Mouse (Mus musculus): ENCODE measurements around the gene Gpr157. TPM values are rescaled to one million over a fixed set of nuclear protein-coding genes. Genes with fewer than 3 reads are reported as not detected.
A peak's percentile ranks its signal among the peaks of the same experiment; 100 is the strongest.
"Not testable (repeated sequence)": the region's sequence is repeated elsewhere in the genome, so short reads cannot be mapped to it uniquely, and the experiment has no call there.

The Gpr157 gene
- 0.08 and 0.19 TPM in 2 replicates for polyA plus RNA-seq (2015; fragmentation: Nextera tagmentation; extraction: Ambion mirVana)

DNA sequence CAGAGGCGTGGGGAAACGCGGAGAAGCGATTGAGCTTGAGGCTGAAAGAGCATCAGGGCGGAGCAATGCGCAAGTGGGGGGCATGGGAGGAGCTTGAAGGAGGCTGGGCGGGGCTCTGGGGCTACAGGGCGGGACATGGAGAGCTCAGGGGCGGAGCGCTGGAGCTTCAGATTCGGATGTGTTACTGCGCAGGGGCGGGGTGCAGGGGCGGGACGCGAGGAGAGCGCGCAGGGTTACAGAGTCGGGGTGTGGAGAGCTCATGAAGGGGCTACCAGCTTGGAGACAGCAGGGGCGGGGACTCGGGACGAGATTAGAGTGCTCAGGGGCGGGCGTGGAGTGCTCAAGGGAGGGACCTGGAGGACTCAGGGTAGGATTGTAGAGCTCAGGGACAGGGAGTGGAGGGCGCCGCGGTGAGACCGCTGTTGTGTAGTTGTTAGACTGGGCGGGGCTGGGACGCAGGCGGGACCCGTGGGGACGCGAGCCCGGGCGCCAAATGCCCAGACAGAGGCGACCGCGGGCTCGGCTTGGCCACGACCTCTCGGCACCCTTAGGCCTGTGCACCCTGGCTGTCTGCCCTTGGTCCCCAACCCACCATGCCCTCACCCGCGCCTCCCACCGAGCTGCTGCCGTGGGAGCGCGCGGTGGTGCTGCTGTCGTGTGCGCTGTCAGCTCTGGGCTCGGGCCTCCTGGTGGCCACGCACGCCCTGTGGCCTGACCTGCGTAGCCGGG is at the start of gene Gpr157:
Gene Gpr157 (plus strand): TSS at position 205 of the 729 bp plus-strand sequence.
- H3K4me2 ChIP-seq = peak within 1 kb of the TSS; percentile 98
- peak within 1 kb of the TSS; percentile 55 for H3K4me3 ChIP-seq
- WGBS = under 1% methylated on average over 53 of the region's 56 CpGs
- H3K27ac ChIP-seq = no peak within 1 kb of the TSS; the same call in 1 of the 2 replicates
- H3K9ac ChIP-seq = peak within 1 kb of the TSS; percentile 64
- H3K27me3 ChIP-seq = peaks cover 52% of the 10 kb centered on the region
- peaks cover 15% of the 10 kb centered on the region for H3K4me1 ChIP-seq
- H3K36me3 ChIP-seq (ENCODE audit: poor library complexity, severe bottlenecking) = no peaks in the 10 kb centered on the region
- ATAC-seq = peak; percentile 96
- H3K9me3 ChIP-seq (replicated peaks) = no peaks in the 10 kb centered on the region

DNA sequence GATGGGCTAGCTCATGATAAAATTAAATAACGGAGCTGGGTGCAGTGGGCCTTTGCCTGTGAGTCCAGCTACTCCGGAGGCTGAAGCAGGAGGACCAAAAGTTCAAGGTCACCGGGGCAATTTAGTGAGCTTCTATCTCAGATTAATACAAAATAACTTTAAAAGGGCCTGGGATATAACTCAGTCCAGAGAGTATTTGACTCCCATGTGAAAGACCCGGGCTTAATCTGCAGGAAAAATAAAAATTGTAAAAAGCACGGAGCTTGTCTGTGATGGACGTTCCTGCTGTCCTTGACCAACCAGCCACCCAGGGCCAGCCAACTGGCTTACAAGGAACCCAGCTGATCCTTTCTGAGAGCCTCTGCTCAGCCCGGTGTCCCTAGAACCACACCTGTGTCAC is 48.6 kb upstream of the Gpr157 start:
- no peaks in the 10 kb centered on the region for H3K9me3 ChIP-seq (replicated peaks)
- H3K9ac ChIP-seq = no peak overlapping the region
- H3K36me3 ChIP-seq (ENCODE audit: poor library complexity, severe bottlenecking) = no peaks in the 10 kb centered on the region
- WGBS = 90% methylated on average over 7 of the region's 7 CpGs
- H3K27me3 ChIP-seq = peaks cover 38% of the 10 kb centered on the region
- no peak for ATAC-seq
- no peak overlapping the region for H3K4me2 ChIP-seq
- H3K4me1 ChIP-seq = peaks cover 3% of the 10 kb centered on the region
- no peak overlapping the region for H3K4me3 ChIP-seq
- H3K27ac ChIP-seq = no peak overlapping the region

DNA sequence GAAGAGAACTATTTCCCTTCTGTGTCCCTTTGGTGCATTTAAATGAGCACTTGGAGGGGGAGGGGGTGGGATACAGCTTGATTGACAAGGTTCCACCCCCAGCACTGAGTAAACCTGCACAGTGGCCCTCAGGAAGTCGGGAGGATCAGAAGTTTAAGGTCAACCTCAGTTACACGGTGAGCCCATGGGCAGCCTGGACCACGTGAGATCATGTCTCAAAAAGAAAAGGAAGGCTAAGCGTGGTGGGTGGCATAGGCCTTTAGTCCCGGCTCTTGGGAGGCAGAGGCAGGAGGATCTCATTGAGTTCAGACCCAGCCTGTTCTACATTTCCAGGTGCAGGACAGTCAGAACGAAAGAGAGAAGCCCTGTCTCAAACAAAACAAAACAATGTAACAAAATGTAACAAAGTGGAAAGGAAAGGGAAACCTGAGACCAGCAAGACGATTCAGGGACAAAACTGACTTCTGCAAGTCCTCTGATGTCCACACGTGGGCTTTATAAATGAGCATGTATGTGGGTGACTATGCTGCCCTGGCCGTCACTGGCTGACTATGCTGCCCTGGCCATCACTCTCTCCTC is 47.1 kb upstream of the Gpr157 start:
- no peaks in the 10 kb centered on the region for H3K36me3 ChIP-seq (ENCODE audit: poor library complexity, severe bottlenecking)
- no peak overlapping the region for H3K4me2 ChIP-seq
- H3K27ac ChIP-seq = no peak overlapping the region
- peaks cover 22% of the 10 kb centered on the region for H3K27me3 ChIP-seq
- 81% methylated on average over 9 of the region's 9 CpGs for WGBS
- H3K4me3 ChIP-seq = no peak overlapping the region
- H3K9ac ChIP-seq = no peak overlapping the region
- H3K4me1 ChIP-seq = no peaks in the 10 kb centered on the region
- H3K9me3 ChIP-seq (replicated peaks) = no peaks in the 10 kb centered on the region
- no peak for ATAC-seq

DNA sequence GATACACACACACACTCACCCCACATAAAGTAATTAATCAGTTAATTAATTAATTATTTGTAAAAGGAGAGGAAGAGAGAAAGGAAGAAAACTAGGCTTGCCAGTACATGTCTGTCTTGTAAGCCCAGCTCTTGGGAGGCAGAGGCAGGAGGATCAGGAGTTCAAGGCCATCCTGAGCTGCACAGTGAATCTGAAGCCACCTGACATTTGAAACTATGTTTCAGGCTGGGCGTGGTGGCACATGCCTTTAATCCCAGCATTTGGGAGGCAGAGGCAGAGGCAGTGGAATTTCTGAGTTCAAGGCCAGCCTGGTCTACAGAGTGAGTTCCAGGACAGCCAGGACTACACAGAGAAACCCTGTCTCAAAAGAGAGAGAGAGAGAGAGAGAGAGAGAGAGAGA is 46.3 kb upstream of the Gpr157 start:
- not testable (repeated sequence) for H3K4me3 ChIP-seq

DNA sequence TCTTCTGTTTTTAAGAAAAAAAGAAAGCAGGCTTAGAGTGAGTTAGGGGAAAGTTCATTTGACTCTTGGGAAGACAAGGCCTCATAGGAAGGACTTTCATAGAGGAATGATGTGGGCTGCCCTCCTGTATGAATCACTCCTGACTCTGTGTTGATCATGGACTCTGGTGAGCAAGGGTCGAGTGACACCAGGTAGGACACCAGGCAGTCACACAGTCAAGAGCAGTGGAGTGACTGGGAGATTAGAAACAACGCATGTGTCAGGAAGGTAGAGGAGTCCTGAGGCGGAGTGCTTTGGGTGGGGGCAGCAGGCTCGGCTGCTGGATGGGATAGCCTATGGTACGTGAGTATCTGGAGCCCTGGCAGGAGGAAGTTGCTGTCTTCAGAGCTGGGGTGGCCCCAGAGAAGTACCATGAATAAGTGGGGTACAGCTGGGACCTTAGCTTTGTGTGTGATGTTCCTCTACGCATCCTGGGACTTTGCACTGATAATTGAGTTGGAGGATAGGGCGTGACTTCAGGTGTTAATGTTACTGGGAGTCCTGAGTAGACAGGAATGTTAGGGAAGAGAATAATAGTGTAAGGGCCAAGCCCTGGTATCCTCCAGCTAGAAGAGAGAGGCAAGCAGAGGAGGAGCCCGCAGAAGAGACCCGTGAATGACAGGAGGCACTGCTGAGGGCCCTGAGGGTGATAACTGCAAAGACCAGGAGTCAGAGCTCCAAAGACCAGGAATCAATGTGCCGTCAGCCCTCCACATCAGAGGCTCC is 45.6 kb upstream of the Gpr157 start:
- no peak overlapping the region for H3K9ac ChIP-seq
- no peaks in the 10 kb centered on the region for H3K36me3 ChIP-seq (ENCODE audit: poor library complexity, severe bottlenecking)
- H3K9me3 ChIP-seq (replicated peaks) = no peaks in the 10 kb centered on the region
- WGBS = 83% methylated on average over 10 of the region's 10 CpGs
- H3K4me2 ChIP-seq = no peak overlapping the region
- no peak overlapping the region for H3K27ac ChIP-seq
- H3K4me1 ChIP-seq = no peaks in the 10 kb centered on the region
- no peak overlapping the region for H3K4me3 ChIP-seq
- ATAC-seq = no peak
- H3K27me3 ChIP-seq = peaks cover 30% of the 10 kb centered on the region

More for the DNA sequence above, 46.3 kb upstream of the Gpr157 start:
- WGBS = 79% methylated on average over 1 of the region's 1 CpGs
- not testable (repeated sequence) for H3K4me2 ChIP-seq; ATAC-seq; H3K9me3 ChIP-seq (replicated peaks); H3K27ac ChIP-seq; H3K4me1 ChIP-seq; H3K9ac ChIP-seq; H3K36me3 ChIP-seq (ENCODE audit: poor library complexity, severe bottlenecking)
- peaks cover 23% of the 10 kb centered on the region; the same call in 1 of the 2 replicates for H3K27me3 ChIP-seq

DNA sequence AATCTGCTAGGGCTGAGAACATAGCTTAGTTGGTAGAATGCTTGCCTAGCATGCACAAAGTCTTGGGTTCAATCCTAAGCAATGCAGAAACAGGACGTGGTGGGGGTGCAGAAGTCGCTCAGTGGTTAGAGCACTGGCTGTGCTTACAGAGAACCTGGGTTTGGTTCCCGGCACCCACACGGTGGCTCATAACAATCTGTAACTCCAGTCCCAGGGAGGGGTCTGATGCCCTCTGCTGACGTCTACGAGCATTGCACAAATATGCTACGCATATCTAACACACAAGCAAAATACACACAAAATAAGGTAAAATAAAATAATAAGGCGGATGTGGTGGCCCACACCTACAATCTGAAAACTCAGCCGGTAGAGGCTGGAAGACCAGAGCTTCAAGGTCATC is 43.6 kb upstream of the Gpr157 start:
- ATAC-seq = no peak
- Histone ChIP-seq H3K9me3 (replicated peaks) (no peaks in the 10 kb centered on the region), H3K36me3 (ENCODE audit: poor library complexity, severe bottlenecking) (no peaks in the 10 kb centered on the region), H3K4me3 (no peak overlapping the region), H3K27me3 (peaks cover 38% of the 10 kb centered on the region), H3K4me1 (peaks cover 13% of the 10 kb centered on the region), H3K4me2 (no peak overlapping the region), H3K9ac (no peak overlapping the region), H3K27ac (no peak overlapping the region)
- 95% methylated on average over 9 of the region's 9 CpGs for WGBS

DNA sequence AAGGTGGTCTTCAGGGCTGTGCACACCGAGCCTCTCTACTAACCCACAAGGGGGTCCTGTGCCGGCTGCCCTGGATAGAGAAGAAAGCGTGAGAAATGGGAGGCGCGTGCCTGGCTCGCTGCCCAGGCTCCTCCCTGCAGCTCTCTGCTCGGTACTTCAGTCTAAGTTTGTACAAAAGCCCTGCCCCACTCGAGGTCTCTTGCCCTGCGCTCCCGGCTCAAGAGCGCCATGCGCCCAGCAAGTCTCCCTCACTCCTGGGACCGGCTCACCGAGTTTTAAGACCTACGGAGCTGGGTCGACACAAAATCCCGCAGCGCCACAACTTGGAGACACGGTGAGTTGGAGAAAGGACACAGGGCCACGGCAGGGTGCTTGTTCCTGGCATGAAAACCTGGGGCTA is 39.1 kb upstream of the Gpr157 start:
- Histone ChIP-seq H3K4me2 (peak overlapping the region; percentile 81), H3K36me3 (ENCODE audit: poor library complexity, severe bottlenecking) (no peaks in the 10 kb centered on the region), H3K27me3 (peaks cover 55% of the 10 kb centered on the region), H3K4me3 (peak overlapping the region; percentile 45), H3K27ac (no peak overlapping the region), H3K4me1 (peaks cover 20% of the 10 kb centered on the region), H3K9me3 (replicated peaks) (no peaks in the 10 kb centered on the region), H3K9ac (peak overlapping the region; percentile 57)
- peak; percentile 41; the same call in 1 of the 2 replicates for ATAC-seq
- WGBS = 1% methylated on average over 20 of the region's 20 CpGs

DNA sequence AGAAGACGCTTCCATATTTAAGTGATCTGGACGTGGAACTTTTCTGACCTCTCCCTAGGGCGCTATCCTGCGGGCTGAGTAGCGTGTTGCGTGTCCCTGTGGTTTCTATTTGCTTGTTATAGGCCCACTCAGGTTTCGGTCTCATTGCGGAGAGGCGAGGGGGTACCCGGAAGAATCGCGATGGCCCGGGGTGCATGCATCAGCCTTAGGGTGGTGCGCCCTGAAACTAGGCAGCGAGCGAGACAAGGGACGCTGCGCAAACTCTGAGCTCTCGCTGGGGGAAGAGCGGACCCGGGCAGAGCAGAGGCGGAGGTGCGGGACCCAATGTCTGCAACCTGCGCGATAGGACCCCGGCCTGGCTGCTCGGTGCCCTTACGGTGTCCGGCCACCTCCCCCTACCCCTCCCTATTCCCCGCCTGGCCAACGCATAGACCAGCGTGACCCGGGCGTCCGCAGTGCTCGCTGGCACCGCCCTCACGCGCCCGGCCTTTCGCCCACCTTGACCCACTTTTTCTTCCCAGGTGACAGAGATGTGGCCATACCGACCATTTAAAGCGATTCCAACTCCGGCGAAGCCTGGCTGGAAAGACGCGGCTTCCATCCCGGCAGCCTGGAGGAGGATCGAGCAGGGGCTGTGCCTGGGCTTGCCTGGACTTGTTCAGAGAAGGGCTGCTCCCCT is 38.5 kb upstream of the Gpr157 start:
- H3K9me3 ChIP-seq (replicated peaks) = no peaks in the 10 kb centered on the region
- H3K27me3 ChIP-seq = peaks cover 55% of the 10 kb centered on the region
- no peak overlapping the region for H3K27ac ChIP-seq
- ATAC-seq = no peak
- H3K4me3 ChIP-seq = peak overlapping the region; percentile 45
- WGBS = 1% methylated on average over 47 of the region's 49 CpGs
- H3K4me1 ChIP-seq = peaks cover 20% of the 10 kb centered on the region
- no peaks in the 10 kb centered on the region for H3K36me3 ChIP-seq (ENCODE audit: poor library complexity, severe bottlenecking)
- H3K9ac ChIP-seq = peak overlapping the region; percentile 57
- peak overlapping the region; percentile 81 for H3K4me2 ChIP-seq

DNA sequence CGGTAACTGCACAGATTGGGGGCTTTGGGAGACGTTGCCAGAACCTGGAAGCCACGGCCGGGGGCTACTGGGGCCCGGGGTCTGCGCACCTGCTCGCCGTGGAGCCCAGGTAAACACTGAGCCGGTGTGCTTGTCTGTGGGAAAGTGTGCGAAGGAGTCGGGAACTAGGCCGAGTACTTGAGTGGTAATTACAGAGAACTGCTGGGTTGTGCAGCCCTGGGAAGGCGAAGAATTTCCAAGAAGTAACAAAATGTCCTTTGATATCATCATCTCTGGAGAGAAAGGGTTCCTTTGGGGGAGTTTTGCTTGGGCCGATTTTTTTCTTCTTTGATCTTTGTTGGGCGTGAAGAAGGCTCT is 38.0 kb upstream of the Gpr157 start:
- WGBS = 17% methylated on average over 15 of the region's 15 CpGs
- Histone ChIP-seq H3K4me3 (peak overlapping the region; percentile 45), H3K27ac (no peak overlapping the region), H3K9me3 (replicated peaks) (no peaks in the 10 kb centered on the region), H3K9ac (peak overlapping the region; percentile 57; the same call in 1 of the 2 replicates), H3K36me3 (ENCODE audit: poor library complexity, severe bottlenecking) (no peaks in the 10 kb centered on the region), H3K4me1 (peaks cover 20% of the 10 kb centered on the region), H3K27me3 (peaks cover 55% of the 10 kb centered on the region), H3K4me2 (peak overlapping the region; percentile 81)
- ATAC-seq = no peak

DNA sequence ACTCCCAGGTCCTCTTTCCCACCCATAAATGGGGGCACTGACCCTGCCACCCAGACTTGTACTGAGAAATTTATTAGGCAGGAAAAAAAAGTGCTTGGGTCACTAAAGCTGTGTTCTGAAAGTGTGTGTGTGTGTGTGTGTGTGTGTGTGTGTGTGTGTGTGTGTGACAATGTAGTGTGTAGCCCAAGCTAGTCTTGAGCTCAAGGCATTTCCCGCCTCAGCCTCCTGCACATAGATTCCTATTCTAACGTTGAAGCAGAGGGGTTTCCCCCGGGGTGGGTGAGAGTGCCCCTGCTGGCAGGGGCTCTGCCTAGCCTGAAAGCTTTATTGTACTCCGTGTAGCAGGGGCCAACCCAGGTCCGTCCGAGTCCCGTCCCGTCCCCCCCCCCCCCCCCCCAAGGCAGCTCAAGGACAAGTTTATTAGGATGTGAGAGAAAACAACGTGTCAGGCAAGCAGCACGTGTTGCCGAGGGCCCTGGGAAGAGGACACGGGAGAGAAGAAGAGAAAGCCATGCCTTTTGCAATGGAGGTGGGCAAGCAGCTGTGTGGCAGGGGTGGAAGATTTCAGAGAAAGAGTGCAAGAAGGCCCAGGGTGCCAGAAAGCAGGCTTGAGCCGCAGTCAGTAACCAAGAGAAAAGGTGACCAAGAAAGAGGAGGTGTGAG is 37.5 kb upstream of the Gpr157 start:
- 14% methylated on average over 13 of the region's 13 CpGs for WGBS
- H3K9me3 ChIP-seq (replicated peaks) = no peaks in the 10 kb centered on the region
- no peak overlapping the region for H3K9ac ChIP-seq
- 0 out of 2 replicates have a peak overlapping the region, but pooled peaks have one; percentile 45 for H3K4me3 ChIP-seq
- no peak for ATAC-seq
- H3K4me1 ChIP-seq = peaks cover 20% of the 10 kb centered on the region
- H3K27ac ChIP-seq = no peak overlapping the region
- peaks cover 55% of the 10 kb centered on the region for H3K27me3 ChIP-seq
- H3K4me2 ChIP-seq = no peak overlapping the region
- H3K36me3 ChIP-seq (ENCODE audit: poor library complexity, severe bottlenecking) = no peaks in the 10 kb centered on the region

DNA sequence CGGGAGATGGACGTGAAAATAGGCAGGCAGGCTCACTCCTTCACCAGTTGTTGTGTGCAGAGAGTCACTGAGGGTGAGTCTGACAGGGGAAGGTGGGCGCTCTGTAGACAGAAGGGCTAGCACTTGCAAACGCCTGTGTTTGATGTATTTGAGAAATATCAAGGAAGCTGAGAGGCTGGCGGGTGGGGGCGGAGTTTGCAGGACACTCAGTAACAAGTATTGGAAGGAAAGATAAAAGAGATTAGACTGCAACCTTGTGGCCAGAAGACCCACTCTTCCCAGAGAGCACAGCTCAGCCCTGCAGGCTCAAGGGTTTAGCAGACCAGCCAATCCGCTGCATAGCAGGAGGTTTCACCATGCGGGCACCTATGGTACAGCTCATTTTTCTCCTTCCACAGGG is 35.7 kb upstream of the Gpr157 start:
- Histone ChIP-seq H3K27me3 (peaks cover 44% of the 10 kb centered on the region), H3K27ac (no peak overlapping the region), H3K36me3 (ENCODE audit: poor library complexity, severe bottlenecking) (no peaks in the 10 kb centered on the region), H3K4me3 (no peak overlapping the region), H3K9me3 (replicated peaks) (no peaks in the 10 kb centered on the region), H3K4me2 (no peak overlapping the region), H3K4me1 (peaks cover 20% of the 10 kb centered on the region), H3K9ac (no peak overlapping the region)
- 78% methylated on average over 8 of the region's 8 CpGs for WGBS
- no peak for ATAC-seq

Measured in forebrain, embryonic 13.5 days (tissue).